Mouse (Mus musculus) lung, adult 2 months (tissue): Measurements from ENCODE around the gene Hdac5.

ENCODE experiments used
- CTCF ChIP-seq: fragments of 200-500 bp; IDR thresholded peaks from 2 replicates; pipeline ENCODE4 v1.5.1; 2011; ENCODE audit warnings: mild to moderate bottlenecking, low read length, control low read depth; ENCODE audit not compliant: insufficient read depth
- POLR2A ChIP-seq: fragments of 200-500 bp; IDR thresholded peaks from 2 replicates; pipeline ENCODE4 v1.6.1; 2011; ENCODE audit warnings: low read depth, mild to moderate bottlenecking, control low read depth, low read length, borderline replicate concordance; ENCODE audit errors: extremely low read depth

- TF ChIP-seq CTCF: no peak
- TF ChIP-seq POLR2A: no peak
These were observed 15.0 kb upstream of the Hdac5 start for GRCm38 (mm10) chr11:102244926-102245449.
